Mouse (Mus musculus) CD4-positive, CD25-positive, alpha-beta regulatory T cell (primary cell): Measurements from ENCODE around the gene Bnipl. TPM values are rescaled to one million over a fixed set of nuclear protein-coding genes. Genes with fewer than 3 reads are reported as not detected.

Source experiments
- polyA plus RNA-seq: library from polyadenylated mRNA; unstranded; fragments of 100-300 nt; shearing (Covaris generic); gene quantifications from one replicate; pipeline ENCODE4 v1.2.1, GENCODE M21; 2017

The Bnipl gene
- polyA plus RNA-seq: 0.19 TPM

DNA sequence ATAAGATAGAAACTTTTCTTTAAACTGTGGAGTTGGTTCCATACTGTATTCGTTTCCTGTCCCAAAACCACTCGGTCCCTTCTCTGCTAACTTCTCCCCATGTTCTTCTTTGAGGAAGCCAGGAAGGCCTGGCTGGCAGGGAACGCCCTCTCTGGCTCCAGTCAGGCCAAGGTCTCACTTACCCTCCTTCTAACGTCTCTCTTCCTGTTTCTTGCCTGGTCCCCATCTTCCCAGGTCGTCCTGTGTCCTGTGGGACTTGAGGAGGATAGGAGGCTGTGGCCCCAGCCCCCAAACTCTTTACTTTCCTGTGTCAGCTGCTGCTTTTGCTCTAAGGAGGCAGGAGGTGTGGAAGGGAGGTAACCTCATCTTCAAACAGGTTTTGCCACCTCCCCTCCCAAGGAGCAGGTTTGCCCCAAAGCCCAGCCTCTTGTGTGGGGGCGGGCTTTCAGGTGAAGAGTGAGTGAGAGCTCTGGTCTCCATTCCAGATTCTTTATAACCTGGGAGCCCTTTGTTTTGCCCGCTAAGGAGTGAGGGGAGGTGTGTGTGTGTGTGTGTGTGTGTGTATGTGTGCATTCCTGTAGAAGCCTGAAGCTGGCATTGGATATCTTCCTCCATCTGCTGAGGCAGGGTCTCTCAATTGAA lies at the start of gene Bnipl:
Bnipl (minus strand) TSS at position 411 of the 642 bp plus-strand sequence.

DNA sequence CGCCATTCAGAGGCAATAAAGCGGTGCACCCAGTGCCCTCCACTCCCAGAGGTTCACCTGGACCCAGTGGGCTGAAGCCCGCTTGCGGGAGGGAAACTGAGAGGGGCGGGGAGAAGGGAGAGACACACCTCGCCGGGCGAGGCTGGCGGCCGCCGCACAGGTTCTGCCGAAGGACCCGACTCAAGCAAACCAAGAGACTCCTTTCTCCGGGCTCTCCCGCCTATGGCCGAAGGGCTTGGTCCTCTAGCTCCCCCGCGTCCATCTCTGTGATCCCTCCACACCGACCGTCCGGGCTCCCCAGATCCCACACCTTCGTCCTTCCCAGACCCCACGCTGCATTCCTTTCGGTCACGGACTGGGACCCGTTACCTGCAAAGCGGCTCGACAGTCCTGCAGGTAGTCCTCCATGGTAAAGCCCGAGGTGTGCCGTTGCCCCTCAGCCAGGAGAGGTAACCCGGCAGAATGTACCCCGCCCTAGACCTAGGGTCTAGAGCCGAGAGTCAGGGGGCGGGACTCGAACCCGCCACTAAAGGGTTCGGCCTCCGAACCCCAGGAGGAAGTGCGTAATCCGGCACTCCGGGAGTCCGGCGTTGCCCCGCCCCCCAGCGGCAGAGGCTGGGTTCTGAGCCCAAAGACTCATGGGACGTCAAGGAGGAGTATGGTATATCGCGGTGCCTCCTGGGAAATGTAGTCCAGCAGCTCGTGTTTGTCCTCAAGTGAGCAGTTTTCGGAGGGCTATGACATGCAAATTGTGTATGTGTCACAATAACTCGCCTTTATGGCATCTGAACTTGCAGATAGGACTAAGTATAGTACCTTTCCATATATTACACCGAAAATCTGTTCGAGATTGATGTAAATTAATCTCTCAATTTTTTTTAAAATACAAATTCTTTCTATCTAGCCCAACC lies 30.5 kb upstream of the Bnipl start, which contains the start of the genes Mindy1 and Prune1:
Mindy1 (plus strand) TSS at position 130 of the 911 bp plus-strand sequence.
Prune1 (minus strand) TSS at position 861 of the 911 bp plus-strand sequence.

DNA sequence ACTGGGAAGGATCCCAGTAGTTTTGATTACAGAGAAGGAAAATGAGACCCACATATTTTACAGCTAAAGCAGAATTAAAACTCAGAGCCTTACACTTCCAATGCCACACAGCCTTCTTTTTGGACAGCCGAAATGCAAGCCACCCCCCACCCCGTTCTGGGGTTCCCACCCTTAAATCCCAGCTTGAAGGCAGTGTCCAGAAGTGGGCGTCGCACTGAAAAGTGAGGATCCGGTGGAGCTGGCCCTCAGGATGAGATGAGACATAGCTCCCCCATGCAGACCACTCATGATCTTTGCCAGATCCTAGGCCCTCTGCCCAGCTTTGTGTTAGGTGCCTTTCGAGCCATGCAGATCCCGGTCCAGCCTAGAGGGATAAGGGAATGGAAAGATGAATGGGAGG lies 9.5 kb downstream of the Bnipl start, which contains the start of gene Gm128:
Gm128 (minus strand) TSS at position 101 of the 400 bp plus-strand sequence.

DNA sequence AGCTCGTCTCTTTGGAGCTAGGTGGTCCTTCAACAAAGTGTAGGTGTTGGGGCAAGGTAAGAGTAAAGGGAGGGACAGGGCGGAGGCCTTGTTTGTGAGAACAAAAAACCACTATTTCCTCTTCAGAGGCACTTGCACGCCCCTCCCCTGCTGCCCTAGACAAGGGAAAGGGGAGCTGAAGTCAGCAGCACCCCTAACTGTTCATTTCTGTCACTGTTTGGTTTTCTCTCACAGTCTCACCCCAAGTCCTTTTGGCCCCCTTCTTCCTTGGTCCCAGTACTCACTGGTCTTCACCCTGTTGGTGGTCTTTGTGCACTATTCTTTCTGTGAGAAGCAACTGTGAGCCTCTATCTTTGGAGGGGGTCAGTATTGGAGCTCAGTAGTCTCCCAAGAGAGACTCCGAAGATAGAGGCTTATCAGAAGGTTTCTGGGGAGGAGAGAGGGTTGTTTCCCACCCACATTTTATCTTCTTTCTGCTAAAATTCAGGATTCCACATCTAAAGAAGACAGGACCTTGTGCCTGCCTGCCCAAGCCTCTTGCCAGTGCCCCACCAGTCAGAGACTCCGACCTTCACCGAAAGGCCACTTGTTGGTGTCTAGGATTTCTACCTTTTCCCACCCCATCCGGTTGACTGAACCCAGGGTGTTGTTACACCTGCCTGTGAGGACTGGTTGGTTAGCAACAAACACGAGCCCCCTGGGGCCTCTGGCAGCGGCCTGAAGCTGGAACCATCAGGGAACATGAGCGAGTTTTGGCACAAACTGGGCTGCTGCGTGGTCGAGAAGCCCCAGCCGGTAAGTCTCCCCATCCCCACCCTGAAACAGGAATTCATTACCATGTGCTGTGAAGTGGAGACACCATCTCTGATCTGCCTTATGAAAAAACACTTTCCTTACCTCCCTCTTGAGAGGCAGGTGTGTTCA lies 19.4 kb downstream of the Bnipl start, which contains the start of gene Mllt11:
Mllt11 (minus strand) TSS at position 874 of the 924 bp plus-strand sequence.

DNA sequence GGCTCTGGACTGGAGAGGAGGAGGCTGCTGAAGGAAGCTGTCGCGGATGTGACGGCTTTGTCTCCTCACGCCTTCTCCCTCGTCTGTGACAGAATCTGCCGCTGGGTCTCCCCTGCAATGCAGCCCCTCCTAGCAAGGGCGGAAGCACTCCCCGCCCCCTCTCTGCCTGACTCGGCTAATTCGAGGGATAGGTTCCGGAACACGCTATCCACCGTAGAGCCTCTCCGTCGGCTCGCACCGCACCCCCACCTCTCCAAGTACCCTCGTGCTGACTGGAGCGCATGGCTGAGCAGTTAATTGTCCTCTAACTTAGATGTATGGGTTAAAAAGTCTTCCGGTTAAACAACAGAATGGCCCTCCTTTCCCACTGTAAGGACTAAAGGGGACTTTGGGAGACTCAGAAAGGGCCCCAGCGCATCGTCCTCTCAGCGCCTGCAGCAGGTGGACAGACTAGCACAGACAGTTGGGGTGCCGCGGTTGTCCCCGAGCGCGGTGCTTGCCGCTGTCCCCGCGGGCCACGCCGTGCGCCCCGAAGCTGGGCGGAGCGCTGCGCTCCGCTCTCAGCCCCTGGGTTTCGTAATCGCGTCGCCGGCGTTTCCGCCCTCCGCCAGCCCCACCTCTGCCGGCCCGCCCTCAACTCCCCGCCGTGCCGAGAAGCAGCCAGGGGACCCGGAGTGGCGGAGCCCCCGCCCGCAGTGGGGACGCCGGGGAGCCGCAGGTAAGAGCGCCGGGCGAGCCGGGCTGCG lies 22.7 kb downstream of the Bnipl start, which contains the start of gene Cdc42se1:
Cdc42se1 (plus strand) TSS at position 585 of the 746 bp plus-strand sequence.

DNA sequence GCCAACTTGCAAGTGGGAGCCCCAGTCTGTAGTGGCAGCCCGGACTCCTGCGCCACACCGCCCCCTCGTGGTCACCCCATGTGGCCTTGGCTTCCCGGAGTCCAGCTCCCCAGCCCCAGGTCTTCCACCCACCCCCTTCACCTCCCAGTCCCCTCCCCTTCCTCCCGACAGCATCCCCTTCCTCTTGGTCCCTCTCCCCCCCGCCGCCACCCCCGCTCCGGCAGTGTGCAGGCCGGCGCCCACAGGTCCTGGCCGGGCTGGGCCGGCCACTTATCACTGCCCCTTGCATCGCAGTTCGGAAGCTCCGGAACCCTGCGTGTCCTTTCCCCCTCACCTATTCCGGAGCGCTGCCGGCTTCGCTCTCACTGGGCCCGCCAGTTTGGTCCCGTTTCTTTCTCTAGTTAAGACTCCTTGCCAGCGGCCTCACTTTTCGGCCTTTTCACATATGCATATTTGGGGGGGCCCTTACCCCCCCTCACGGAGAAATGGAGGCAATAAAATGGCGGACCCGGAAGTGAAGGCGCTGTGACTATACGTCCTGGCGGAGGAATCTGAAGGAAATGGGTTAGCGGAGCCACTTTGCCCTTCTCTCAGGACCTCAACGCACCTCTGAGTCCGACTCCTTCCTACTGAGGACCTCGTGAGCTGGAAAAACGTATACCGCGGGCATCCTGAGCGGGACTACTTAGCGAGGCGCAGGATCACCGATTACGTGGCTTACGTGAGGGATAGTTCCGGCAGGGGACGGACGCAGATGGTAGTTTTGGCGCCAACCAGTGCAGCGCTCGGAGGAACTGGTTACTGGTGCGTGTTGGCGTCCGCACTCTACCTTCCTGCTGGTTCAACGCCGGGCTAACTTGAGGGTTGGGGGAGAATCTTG lies 33.5 kb downstream of the Bnipl start, which contains the start of gene Gabpb2:
Gabpb2 (minus strand) TSS at position 662 of the 880 bp plus-strand sequence.

Other genes starting within 250 kb of the Bnipl start
- 62.6 TPM for gene Zfp687, start 235.7 kb downstream of the Bnipl start, polyA plus RNA-seq
- 295 TPM for gene Psmd4, start 208.6 kb downstream of the Bnipl start, polyA plus RNA-seq
- gene Pip5k1a, start 144.3 kb downstream of the Bnipl start, polyA plus RNA-seq: 26.5 TPM
- gene Vps72, start 140.2 kb downstream of the Bnipl start, polyA plus RNA-seq: 112 TPM
- gene Tmod4, start 126.7 kb downstream of the Bnipl start, polyA plus RNA-seq: 1.5 TPM
- gene Scnm1, start 117.2 kb downstream of the Bnipl start, polyA plus RNA-seq: 106 TPM
- gene Lysmd1, start 117.1 kb downstream of the Bnipl start, polyA plus RNA-seq: 31.8 TPM
- 230 TPM for gene Tnfaip8l2, start 108.8 kb downstream of the Bnipl start, polyA plus RNA-seq
- gene Sema6c, start 90.7 kb downstream of the Bnipl start, polyA plus RNA-seq: 2.2 TPM
- 29.6 TPM for gene Gabpb2, start 33.3 kb downstream of the Bnipl start, polyA plus RNA-seq
- 405 TPM for gene Cdc42se1, start 22.5 kb downstream of the Bnipl start, polyA plus RNA-seq
- 7.6 TPM for gene Mllt11, start 19.0 kb downstream of the Bnipl start, polyA plus RNA-seq
- 1.3 TPM for gene Gm128, start 9.6 kb downstream of the Bnipl start, polyA plus RNA-seq
- gene Mindy1, start 30.2 kb upstream of the Bnipl start, polyA plus RNA-seq: 29.0 TPM
- gene Prune1, start 30.9 kb upstream of the Bnipl start, polyA plus RNA-seq: 7.9 TPM
- gene Anxa9, start 56.0 kb upstream of the Bnipl start, polyA plus RNA-seq: 0.41 TPM
- 228 TPM for gene Cers2, start 63.6 kb upstream of the Bnipl start, polyA plus RNA-seq
- 38.1 TPM for gene Setdb1, start 106.0 kb upstream of the Bnipl start, polyA plus RNA-seq
- gene 4930558C23Rik, start 151.6 kb upstream of the Bnipl start, polyA plus RNA-seq: not detected
- 52.0 TPM for gene Arnt, start 183.2 kb upstream of the Bnipl start, polyA plus RNA-seq
- not detected for gene Ctsk, start 248.1 kb upstream of the Bnipl start, polyA plus RNA-seq